Mouse (Mus musculus): ENCODE measurements at regions not wholly inside any gene's neighbourhood (a gene's known extent, or its start where the extent isn't known, plus 50 kb on each side); places are given as distances from the start of the nearest gene placed in this dataset.

DNA sequence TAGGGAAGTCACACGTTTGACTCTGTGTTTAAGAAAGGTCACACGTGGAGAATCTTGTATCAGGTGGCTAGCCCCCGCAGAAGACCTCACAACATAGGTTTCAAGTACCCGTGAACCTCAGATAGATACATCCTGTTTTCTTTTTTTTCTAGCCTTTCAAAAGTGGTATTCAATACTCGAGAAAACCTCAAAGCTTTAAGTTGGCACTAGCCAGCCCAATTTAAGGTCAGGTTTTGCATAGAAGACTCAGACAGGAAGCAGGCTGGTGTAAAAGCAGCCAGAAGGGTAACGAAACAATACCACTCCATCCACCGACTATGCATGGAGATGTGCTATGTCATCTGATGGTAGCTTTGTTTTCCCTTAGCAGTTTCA is 174.8 kb upstream of the Cxcr4 start:
- 89% methylated on average over 7 of the region's 7 CpGs for WGBS
- no peak for ATAC-seq (ENCODE audit: low FRiP score)
- H3K9ac ChIP-seq = no peak overlapping the region

DNA sequence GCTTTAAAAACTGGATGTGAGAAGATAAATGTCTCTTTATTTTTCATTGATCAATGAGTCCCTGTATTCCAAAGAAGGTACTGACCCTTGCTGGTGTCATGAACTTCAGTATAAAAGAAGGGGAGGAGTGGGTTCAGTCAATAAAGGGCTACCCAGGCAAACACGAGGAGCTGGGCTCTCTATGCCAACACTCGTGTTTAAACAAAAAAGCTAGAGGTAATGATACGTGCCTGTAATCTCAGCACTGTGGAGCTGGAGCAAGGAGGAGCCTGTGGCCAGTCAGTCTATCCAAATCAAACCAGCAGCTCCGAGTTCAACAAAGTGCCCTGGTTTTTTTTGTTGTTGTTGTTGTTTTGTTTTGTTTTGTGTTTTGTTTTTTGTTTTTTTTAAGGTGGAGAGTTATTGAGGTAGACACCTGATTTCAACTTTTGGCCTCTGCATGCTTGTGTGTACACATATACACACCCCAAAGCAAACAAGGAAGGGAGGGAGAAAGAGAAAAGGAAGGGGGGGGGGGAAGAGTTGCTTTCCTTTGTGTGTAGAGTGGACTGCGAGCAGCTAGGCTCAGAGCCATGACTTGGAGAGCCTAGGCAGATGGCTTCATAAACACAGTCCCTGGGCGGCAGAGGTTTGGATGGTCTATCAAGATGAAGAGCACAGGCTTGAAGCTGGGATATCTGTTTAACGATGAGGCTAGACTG is 174.2 kb upstream of the Cxcr4 start:
- Histone ChIP-seq H3K36me3 (no peaks in the 10 kb centered on the region), H3K4me2 (no peak overlapping the region), H3K27me3 (peaks cover 4% of the 10 kb centered on the region; the same call in 1 of the 2 replicates), H3K27ac (no peak overlapping the region), H3K9me3 (no peaks in the 10 kb centered on the region), H3K9ac (no peak overlapping the region), H3K4me1 (replicated peaks) (no peaks in the 10 kb centered on the region), H3K4me3 (no peak overlapping the region)
- WGBS = 47% methylated on average over 7 of the region's 7 CpGs
- no peak for ATAC-seq (ENCODE audit: low FRiP score)

More for the DNA sequence above, 174.8 kb upstream of the Cxcr4 start:
- H3K4me1 ChIP-seq (replicated peaks) = no peaks in the 10 kb centered on the region
- H3K36me3 ChIP-seq = no peaks in the 10 kb centered on the region
- H3K4me2 ChIP-seq = no peak overlapping the region
- H3K9me3 ChIP-seq = no peaks in the 10 kb centered on the region
- peaks cover 4% of the 10 kb centered on the region; the same call in 1 of the 2 replicates for H3K27me3 ChIP-seq
- no peak overlapping the region for H3K27ac ChIP-seq
- no peak overlapping the region for H3K4me3 ChIP-seq

DNA sequence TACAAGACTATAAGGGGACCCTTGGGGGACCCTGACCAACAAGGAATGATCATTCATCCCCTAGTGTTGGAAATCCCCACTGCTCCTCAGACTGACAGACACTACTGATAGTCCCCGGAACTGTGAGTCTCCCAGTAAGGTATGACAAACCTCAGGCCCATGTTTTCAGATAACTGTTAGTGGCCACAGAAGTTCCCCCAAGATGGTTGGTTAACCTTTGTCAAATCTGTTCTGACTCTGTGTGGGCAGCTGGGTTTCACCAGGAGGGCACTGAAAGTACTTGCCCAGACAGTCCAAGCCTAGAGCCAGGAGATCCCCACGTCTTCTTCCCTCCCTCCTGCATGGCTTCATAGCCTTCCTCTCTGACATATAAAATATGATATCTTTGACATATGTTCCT is 173.5 kb upstream of the Cxcr4 start:
- Histone ChIP-seq H3K9ac (no peak overlapping the region), H3K4me2 (no peak overlapping the region), H3K27ac (no peak overlapping the region), H3K36me3 (no peaks in the 10 kb centered on the region), H3K4me1 (replicated peaks) (no peaks in the 10 kb centered on the region), H3K9me3 (no peaks in the 10 kb centered on the region), H3K27me3 (peaks cover 4% of the 10 kb centered on the region; the same call in 1 of the 2 replicates), H3K4me3 (no peak overlapping the region)
- ATAC-seq (ENCODE audit: low FRiP score) = no peak
- 82% methylated on average over 2 of the region's 2 CpGs for WGBS

DNA sequence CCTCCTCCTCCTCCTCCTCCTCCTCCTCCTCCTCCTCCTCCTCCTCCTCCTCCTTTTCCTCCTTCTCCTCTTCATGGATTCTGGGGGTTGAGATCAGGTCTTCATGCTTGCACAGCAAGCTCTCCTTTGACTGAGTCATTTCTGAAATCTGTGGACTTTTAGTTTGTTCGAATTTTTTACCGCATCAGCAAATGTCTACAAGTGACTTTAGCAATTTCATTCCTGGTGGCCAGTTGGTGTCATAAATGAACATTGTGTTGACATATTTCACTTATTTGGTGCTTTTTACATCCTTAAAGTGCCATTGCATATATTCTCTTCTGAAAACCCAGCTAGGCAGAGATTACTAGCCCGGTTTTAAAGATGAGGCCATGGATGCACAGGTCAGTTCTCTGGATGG is 173.0 kb upstream of the Cxcr4 start:
- 93% methylated on average over 3 of the region's 3 CpGs for WGBS

DNA sequence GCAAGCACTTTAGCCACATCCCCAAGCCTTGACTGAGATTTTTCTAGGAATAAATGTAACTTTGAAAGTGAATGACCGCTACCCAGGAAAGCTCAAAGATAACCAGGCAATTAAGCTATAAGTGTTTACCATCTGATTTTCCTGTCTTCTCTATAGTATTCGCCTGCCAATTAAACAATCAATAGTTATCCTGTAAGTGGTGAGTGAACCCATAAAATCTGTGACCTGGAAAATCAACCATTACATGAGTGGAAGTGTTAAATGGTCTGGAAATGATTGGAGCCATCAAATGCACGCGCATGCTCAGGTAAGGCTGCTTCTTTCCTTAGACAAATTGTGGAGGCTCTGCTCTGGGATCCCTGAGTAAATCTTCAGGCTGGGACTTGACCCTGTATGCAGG is 170.8 kb upstream of the Cxcr4 start:
- no peaks in the 10 kb centered on the region for H3K36me3 ChIP-seq
- no peak overlapping the region for H3K9ac ChIP-seq
- no peaks in the 10 kb centered on the region for H3K9me3 ChIP-seq
- ATAC-seq (ENCODE audit: low FRiP score) = no peak
- H3K4me3 ChIP-seq = no peak overlapping the region
- peaks cover 4% of the 10 kb centered on the region; the same call in 1 of the 2 replicates for H3K4me1 ChIP-seq (replicated peaks)
- peaks cover 4% of the 10 kb centered on the region; the same call in 1 of the 2 replicates for H3K27me3 ChIP-seq
- H3K27ac ChIP-seq = no peak overlapping the region
- 66% methylated on average over 4 of the region's 4 CpGs for WGBS
- no peak overlapping the region for H3K4me2 ChIP-seq

More for the DNA sequence above, 173.0 kb upstream of the Cxcr4 start:
- no peak overlapping the region for H3K27ac ChIP-seq
- H3K4me3 ChIP-seq = no peak overlapping the region
- no peaks in the 10 kb centered on the region for H3K9me3 ChIP-seq
- H3K4me1 ChIP-seq (replicated peaks) = no peaks in the 10 kb centered on the region
- ATAC-seq (ENCODE audit: low FRiP score) = no peak
- peaks cover 4% of the 10 kb centered on the region; the same call in 1 of the 2 replicates for H3K27me3 ChIP-seq
- no peak overlapping the region for H3K9ac ChIP-seq
- no peak overlapping the region for H3K4me2 ChIP-seq
- no peaks in the 10 kb centered on the region for H3K36me3 ChIP-seq

DNA sequence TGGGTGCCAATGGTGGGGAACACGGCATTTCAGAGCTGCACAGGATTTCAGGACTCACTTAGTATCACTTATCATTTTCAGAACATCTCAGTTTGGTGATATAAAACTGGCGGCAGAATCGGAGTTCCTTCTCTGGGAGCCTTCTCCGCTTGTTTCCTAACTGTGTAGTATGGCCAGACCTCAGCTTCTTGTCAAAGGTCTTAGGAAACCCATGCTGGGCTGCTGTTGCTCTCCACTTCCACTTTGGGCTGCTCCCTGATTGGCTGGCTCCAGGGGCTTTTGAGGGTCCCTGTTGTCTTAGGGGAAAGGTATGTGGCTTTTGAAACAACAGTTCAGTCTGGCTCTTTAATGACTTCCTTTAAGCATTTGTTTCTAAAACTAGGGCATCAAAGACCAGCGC is 170.0 kb upstream of the Cxcr4 start:
- WGBS = 78% methylated on average over 5 of the region's 5 CpGs
- Histone ChIP-seq H3K9ac (no peak overlapping the region), H3K4me2 (no peak overlapping the region), H3K4me3 (no peak overlapping the region), H3K36me3 (no peaks in the 10 kb centered on the region), H3K27me3 (peaks cover 4% of the 10 kb centered on the region; the same call in 1 of the 2 replicates), H3K4me1 (replicated peaks) (peaks cover 4% of the 10 kb centered on the region; the same call in 1 of the 2 replicates), H3K9me3 (no peaks in the 10 kb centered on the region), H3K27ac (no peak overlapping the region)
- no peak for ATAC-seq (ENCODE audit: low FRiP score)

DNA sequence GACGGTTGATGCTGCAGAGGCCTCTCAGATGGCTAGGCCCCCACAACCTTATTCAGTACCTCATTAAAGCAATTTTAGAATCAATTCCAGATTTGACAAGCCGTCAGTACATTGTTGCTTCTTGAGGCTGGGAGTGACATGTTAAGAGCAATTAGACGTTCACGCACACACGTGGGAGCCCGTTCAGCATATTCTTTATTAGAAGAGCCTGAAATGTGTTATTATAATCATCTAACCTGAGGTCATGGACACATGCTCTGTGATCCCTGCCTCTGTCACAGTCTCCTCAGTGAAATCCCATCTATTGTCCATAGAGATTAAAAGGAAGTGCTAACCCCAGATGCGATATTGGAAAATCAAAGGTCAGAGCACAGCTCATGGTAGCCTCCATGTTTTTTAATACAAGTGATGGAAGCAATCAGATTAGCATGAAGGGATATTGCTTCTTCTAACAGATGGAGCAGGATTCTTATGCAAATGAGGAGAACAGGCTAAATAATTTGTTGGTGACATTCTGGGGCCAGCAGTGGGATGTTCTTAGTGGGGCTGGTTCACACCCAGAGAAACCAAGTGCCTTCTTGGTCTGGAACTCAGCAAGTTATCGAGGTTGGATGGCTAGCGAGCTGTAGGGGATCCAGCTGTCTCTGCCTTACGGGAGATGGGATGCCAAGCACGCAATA is 166.8 kb upstream of the Cxcr4 start:
- H3K4me2 ChIP-seq = no peak overlapping the region
- H3K36me3 ChIP-seq = no peaks in the 10 kb centered on the region
- ATAC-seq (ENCODE audit: low FRiP score) = no peak
- WGBS = 67% methylated on average over 11 of the region's 11 CpGs
- no peak overlapping the region for H3K27ac ChIP-seq
- peaks cover 4% of the 10 kb centered on the region; the same call in 1 of the 2 replicates for H3K4me1 ChIP-seq (replicated peaks)
- no peaks in the 10 kb centered on the region for H3K27me3 ChIP-seq
- H3K9me3 ChIP-seq = no peaks in the 10 kb centered on the region
- no peak overlapping the region for H3K9ac ChIP-seq
- no peak overlapping the region for H3K4me3 ChIP-seq

DNA sequence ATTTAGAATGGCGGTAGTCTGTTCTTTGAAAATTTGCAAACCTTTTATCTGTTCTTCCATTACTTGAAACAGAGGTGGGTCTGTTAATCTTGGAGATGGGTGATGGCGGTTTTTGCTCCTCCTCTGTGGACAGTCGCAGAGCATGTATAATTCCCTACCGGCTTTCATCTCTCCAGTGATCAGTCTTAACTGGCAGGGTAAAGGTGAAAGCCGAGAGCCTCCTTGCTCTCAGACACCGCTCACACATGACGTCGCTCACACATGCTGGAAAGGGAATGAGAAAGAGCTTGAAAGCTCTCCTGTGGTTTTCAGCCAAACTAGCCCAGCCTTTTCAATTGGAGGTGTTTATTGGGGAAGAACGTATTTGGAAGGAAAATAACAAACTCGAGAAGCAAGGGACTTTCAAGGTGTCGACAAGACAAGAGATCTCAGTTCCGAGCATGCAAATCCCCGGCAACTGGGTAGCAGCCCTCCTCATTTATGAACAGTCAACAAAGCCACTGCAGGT is 166.3 kb upstream of the Cxcr4 start:
- WGBS = 69% methylated on average over 13 of the region's 13 CpGs

DNA sequence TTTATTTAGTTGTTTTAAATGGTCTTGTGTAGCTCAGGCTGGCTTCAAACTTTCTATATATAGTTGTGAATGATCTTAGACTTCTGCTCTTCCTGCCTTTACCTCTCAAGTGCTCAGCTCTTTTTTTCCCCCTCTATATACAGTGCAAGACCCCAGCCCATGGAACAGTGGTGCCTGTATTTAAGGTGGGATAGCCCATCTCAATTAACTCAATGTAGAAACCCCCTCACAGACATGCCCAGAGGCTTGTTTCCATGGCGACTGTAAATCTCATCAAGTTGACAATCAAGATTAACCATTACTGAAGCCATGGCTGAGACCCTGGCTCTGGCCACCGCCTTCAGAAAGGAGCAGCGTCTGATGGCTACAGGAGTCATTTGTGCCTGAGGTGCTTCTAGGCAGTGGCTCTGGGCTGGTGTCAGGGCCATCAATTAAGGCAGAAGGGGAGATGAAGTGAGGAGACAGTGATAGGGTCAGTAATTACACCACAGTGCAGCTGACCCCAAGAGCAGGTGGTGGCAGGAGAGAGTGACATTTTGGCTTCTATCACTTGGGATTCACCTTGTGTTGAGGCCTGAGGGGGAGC is 161.4 kb upstream of the Cxcr4 start:
- no peak for ATAC-seq (ENCODE audit: low FRiP score)
- H3K4me3 ChIP-seq = no peak overlapping the region
- H3K4me2 ChIP-seq = no peak overlapping the region
- H3K36me3 ChIP-seq = no peaks in the 10 kb centered on the region
- no peak overlapping the region for H3K27ac ChIP-seq
- H3K4me1 ChIP-seq (replicated peaks) = peaks cover 5% of the 10 kb centered on the region; the same call in 1 of the 2 replicates
- H3K27me3 ChIP-seq = no peaks in the 10 kb centered on the region
- H3K9ac ChIP-seq = no peak overlapping the region
- WGBS = 55% methylated on average over 3 of the region's 3 CpGs
- H3K9me3 ChIP-seq = no peaks in the 10 kb centered on the region

More for the DNA sequence above, 166.3 kb upstream of the Cxcr4 start:
- Histone ChIP-seq H3K4me3 (no peak overlapping the region), H3K27ac (no peak overlapping the region), H3K9me3 (no peaks in the 10 kb centered on the region), H3K4me2 (no peak overlapping the region), H3K27me3 (no peaks in the 10 kb centered on the region), H3K4me1 (replicated peaks) (peaks cover 9% of the 10 kb centered on the region; the same call in 1 of the 2 replicates), H3K9ac (no peak overlapping the region), H3K36me3 (no peaks in the 10 kb centered on the region)
- ATAC-seq (ENCODE audit: low FRiP score) = no peak

DNA sequence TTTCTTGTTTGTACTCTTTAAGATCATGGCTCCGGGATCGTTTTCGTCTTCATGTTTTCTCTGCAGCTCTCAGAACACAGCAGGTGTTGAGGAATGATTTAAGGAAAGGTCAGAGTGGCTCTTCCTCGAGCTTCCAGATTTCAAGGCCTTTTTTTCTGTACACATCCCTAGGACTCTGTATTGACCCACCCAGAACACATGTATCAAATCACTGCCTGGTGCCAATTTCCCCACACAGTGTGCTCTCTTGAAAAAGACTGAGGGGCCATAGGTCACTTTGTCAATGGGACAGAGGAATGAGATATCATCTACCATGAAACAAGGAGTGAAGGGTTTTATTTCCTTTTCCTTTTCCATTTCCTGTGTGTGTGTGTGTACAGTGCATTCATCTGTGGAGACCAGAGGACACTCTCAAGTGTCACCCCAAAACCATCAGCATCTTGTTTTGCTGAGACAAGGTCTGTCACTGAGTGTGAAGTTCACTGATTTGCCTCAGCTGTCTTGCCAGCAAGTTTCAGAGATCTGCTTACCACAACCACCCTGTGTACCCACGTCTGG is 157.4 kb upstream of the Cxcr4 start:
- no peak for ATAC-seq (ENCODE audit: low FRiP score)
- 68% methylated on average over 5 of the region's 5 CpGs for WGBS
- H3K9me3 ChIP-seq = no peaks in the 10 kb centered on the region
- no peak overlapping the region for H3K9ac ChIP-seq
- H3K4me1 ChIP-seq (replicated peaks) = peaks cover 5% of the 10 kb centered on the region; the same call in 1 of the 2 replicates
- H3K4me2 ChIP-seq = no peak overlapping the region
- H3K27ac ChIP-seq = no peak overlapping the region
- H3K4me3 ChIP-seq = no peak overlapping the region
- no peaks in the 10 kb centered on the region for H3K27me3 ChIP-seq
- H3K36me3 ChIP-seq = no peaks in the 10 kb centered on the region

DNA sequence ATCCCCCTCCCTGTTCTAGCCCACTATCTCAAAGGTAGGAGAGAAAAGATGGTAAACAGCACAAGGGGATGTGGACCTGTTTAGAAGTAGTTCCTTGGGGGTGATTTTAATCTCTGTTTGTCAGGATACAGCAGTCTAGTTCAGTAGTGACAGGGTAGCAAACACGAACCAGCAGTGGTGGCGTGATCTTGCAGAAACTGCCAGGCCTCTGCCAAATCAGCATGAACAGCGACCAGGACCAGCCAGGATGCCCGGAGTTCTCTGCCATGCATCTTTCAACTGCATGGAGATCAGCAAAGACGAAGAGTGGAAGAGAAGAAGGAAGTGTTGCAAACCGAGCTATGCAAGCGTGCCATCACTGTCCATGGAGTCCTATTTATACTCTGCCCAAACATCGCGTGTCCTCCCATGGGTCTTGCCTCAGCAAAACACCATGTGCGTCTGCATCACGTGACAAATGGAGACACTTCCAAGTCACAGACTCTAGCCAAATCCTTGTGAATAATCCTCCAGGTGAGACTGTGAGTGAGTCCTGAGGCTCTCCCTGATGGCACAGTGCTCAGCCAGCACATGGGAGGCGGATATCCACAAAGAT is 155.2 kb upstream of the Cxcr4 start:
- WGBS = 94% methylated on average over 12 of the region's 12 CpGs
- Histone ChIP-seq H3K4me3 (no peak overlapping the region), H3K27ac (no peak overlapping the region), H3K9ac (no peak overlapping the region), H3K4me2 (no peak overlapping the region), H3K36me3 (no peaks in the 10 kb centered on the region), H3K4me1 (replicated peaks) (no peaks in the 10 kb centered on the region), H3K27me3 (no peaks in the 10 kb centered on the region), H3K9me3 (no peaks in the 10 kb centered on the region)
- ATAC-seq (ENCODE audit: low FRiP score) = no peak

DNA sequence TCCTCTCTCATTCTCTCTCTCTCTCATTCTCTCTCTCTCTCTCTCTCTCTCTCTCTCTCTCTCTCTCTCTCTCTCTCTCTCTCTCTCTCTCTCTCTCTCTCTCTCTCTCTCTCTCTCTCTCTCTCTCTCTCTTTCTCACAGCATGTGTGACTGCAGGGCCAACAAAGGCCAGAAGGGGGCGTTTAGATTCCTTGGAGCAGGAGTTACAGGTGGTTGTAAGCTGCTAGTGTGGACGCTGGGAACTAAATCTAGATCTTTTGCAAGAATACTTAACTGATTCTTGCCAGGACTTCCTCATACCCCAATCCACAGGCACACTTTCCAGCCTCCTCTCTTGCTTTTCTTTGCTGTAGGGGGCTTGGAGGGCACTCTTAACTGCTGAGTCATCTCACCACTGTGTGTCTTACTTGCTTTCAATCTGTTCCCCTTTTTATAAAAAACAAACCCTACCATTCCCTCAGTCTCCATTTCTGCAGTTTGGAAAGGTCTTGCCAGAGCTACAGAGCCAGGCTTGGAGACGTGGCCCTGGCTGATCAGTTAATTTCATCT is 154.4 kb upstream of the Cxcr4 start:
- no peaks in the 10 kb centered on the region for H3K36me3 ChIP-seq
- no peaks in the 10 kb centered on the region for H3K27me3 ChIP-seq
- WGBS = 70% methylated on average over 3 of the region's 3 CpGs
- H3K4me1 ChIP-seq (replicated peaks) = no peaks in the 10 kb centered on the region
- no peak overlapping the region for H3K4me2 ChIP-seq
- H3K9ac ChIP-seq = no peak overlapping the region
- ATAC-seq (ENCODE audit: low FRiP score) = no peak
- no peak overlapping the region for H3K4me3 ChIP-seq
- no peak overlapping the region for H3K27ac ChIP-seq
- H3K9me3 ChIP-seq = no peaks in the 10 kb centered on the region
